Mouse (Mus musculus): ENCODE measurements around the gene Arid5a. TPM values are rescaled to one million over a fixed set of nuclear protein-coding genes. Genes with fewer than 3 reads are reported as not detected.

Gene Arid5a
- polyA plus RNA-seq, 1 experiment, result 3.5 TPM

- Histone ChIP-seq H3K9me3 (replicated peaks; ENCODE audit: control insufficient read depth, insufficient read depth, low read length, poor library complexity, severe bottlenecking) (no peaks in the 10 kb centered on the region), H3K36me3 (ENCODE audit: control insufficient read depth, insufficient read depth, low read length, poor library complexity, severe bottlenecking) (no peaks in the 10 kb centered on the region), H3K27ac (ENCODE audit: insufficient read depth, low read length) (no peak overlapping the region), H3K9ac (ENCODE audit: low read depth, poor library complexity, severe bottlenecking) (no peak overlapping the region), H3K4me3 (ENCODE audit: low read depth, low read length) (no peak overlapping the region), H3K4me1 (ENCODE audit: control insufficient read depth, insufficient read depth, low read length) (no peaks in the 10 kb centered on the region), H3K27me3 (ENCODE audit: control insufficient read depth, insufficient read depth, low read length, poor library complexity, severe bottlenecking) (no peaks in the 10 kb centered on the region)
- peak; percentile 55 for TF ChIP-seq CTCF (IDR thresholded peaks at IDR 0.05; ENCODE audit: low read depth, low read length)
- TF ChIP-seq EP300 (IDR thresholded peaks at IDR 0.05; ENCODE audit: insufficient read depth, low read depth, low read length), result no peak
Measured at GRCm38 (mm10) chr1:36323746-36324448, 16.4 kb downstream of the Arid5a start.

DNA sequence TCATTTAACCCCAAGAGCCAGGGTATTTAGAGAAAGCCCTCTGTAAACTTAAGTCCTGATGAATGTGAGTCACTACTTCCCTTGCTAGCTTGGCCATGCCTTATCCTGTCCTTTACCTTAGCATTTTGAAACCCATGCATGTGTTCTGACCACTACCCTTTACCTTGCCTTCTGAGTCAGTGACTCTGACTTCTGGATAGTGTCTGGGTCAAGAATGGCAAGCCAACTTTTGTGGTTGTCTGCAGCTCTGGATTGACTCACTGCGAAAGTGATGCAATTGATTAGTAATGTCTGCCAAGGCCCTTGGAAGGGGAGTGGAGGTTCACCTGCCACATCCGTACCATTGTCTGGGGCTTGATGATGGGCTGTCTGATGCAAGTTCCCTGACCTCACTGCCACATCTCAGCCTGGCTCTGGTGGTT is 18.4 kb downstream of the Arid5a start:
- no peak for TF ChIP-seq CTCF (IDR thresholded peaks at IDR 0.05; ENCODE audit: low read depth, low read length)
- TF ChIP-seq POLR2A (IDR thresholded peaks at IDR 0.05; ENCODE audit: insufficient read depth, low read length), result no peak
- TF ChIP-seq EP300 (IDR thresholded peaks at IDR 0.05; ENCODE audit: insufficient read depth, low read depth, low read length), result no peak
- Histone ChIP-seq H3K27me3 (ENCODE audit: control insufficient read depth, insufficient read depth, low read length, poor library complexity, severe bottlenecking) (no peaks in the 10 kb centered on the region), H3K9me3 (replicated peaks; ENCODE audit: control insufficient read depth, insufficient read depth, low read length, poor library complexity, severe bottlenecking) (no peaks in the 10 kb centered on the region), H3K9ac (ENCODE audit: low read depth, poor library complexity, severe bottlenecking) (no peak overlapping the region), H3K27ac (ENCODE audit: insufficient read depth, low read length) (no peak overlapping the region), H3K4me3 (ENCODE audit: low read depth, low read length) (no peak overlapping the region), H3K36me3 (ENCODE audit: control insufficient read depth, insufficient read depth, low read length, poor library complexity, severe bottlenecking) (no peaks in the 10 kb centered on the region), H3K4me1 (ENCODE audit: control insufficient read depth, insufficient read depth, low read length) (no peaks in the 10 kb centered on the region)

- no peaks in the 10 kb centered on the region for H3K4me1 ChIP-seq (ENCODE audit: control insufficient read depth, insufficient read depth, low read length)
- H3K9ac ChIP-seq (ENCODE audit: low read depth, poor library complexity, severe bottlenecking), result no peak overlapping the region
- no peaks in the 10 kb centered on the region for H3K36me3 ChIP-seq (ENCODE audit: control insufficient read depth, insufficient read depth, low read length, poor library complexity, severe bottlenecking)
- H3K27me3 ChIP-seq (ENCODE audit: control insufficient read depth, insufficient read depth, low read length, poor library complexity, severe bottlenecking), result no peaks in the 10 kb centered on the region
- H3K9me3 ChIP-seq (replicated peaks; ENCODE audit: control insufficient read depth, insufficient read depth, low read length, poor library complexity, severe bottlenecking), result no peaks in the 10 kb centered on the region
- H3K4me3 ChIP-seq (ENCODE audit: low read depth, low read length), result no peak overlapping the region
- no peak overlapping the region for H3K27ac ChIP-seq (ENCODE audit: insufficient read depth, low read length)
- no peak for TF ChIP-seq EP300 (IDR thresholded peaks at IDR 0.05; ENCODE audit: insufficient read depth, low read depth, low read length)
- TF ChIP-seq POLR2A (IDR thresholded peaks at IDR 0.05; ENCODE audit: insufficient read depth, low read length), result no peak
- no peak for TF ChIP-seq CTCF (IDR thresholded peaks at IDR 0.05; ENCODE audit: low read depth, low read length)
Measured at GRCm38 (mm10) chr1:36326815-36327214, 19.3 kb downstream of the Arid5a start.

DNA sequence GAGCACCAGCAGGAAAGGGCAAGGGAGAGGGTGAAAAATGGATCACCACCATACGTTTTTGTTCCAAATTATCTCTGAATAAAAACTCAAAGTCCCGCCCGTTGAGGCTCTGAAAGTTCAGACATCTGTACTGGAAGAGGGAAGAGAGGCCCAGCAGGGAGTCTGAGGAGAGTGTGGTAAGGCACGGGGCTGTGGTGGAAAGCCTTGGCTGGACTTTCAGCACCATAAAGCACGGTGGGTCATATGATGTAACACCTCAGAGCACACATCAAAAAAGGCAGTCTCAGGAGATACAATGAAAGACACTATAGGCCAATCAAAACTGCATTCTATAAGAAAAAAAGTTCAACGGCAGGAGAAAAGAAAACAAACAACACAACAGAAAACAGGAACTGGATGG is 24.2 kb downstream of the Arid5a start:
- H3K36me3 ChIP-seq (ENCODE audit: control insufficient read depth, insufficient read depth, low read length, poor library complexity, severe bottlenecking), result peaks cover 7% of the 10 kb centered on the region
- H3K9me3 ChIP-seq (replicated peaks; ENCODE audit: control insufficient read depth, insufficient read depth, low read length, poor library complexity, severe bottlenecking), result no peaks in the 10 kb centered on the region
- H3K4me3 ChIP-seq (ENCODE audit: low read depth, low read length), result no peak overlapping the region
- H3K27me3 ChIP-seq (ENCODE audit: control insufficient read depth, insufficient read depth, low read length, poor library complexity, severe bottlenecking), result no peaks in the 10 kb centered on the region
- TF ChIP-seq EP300 (IDR thresholded peaks at IDR 0.05; ENCODE audit: insufficient read depth, low read depth, low read length), result no peak
- no peak overlapping the region for H3K27ac ChIP-seq (ENCODE audit: insufficient read depth, low read length)
- no peak overlapping the region for H3K9ac ChIP-seq (ENCODE audit: low read depth, poor library complexity, severe bottlenecking)
- no peaks in the 10 kb centered on the region for H3K4me1 ChIP-seq (ENCODE audit: control insufficient read depth, insufficient read depth, low read length)

DNA sequence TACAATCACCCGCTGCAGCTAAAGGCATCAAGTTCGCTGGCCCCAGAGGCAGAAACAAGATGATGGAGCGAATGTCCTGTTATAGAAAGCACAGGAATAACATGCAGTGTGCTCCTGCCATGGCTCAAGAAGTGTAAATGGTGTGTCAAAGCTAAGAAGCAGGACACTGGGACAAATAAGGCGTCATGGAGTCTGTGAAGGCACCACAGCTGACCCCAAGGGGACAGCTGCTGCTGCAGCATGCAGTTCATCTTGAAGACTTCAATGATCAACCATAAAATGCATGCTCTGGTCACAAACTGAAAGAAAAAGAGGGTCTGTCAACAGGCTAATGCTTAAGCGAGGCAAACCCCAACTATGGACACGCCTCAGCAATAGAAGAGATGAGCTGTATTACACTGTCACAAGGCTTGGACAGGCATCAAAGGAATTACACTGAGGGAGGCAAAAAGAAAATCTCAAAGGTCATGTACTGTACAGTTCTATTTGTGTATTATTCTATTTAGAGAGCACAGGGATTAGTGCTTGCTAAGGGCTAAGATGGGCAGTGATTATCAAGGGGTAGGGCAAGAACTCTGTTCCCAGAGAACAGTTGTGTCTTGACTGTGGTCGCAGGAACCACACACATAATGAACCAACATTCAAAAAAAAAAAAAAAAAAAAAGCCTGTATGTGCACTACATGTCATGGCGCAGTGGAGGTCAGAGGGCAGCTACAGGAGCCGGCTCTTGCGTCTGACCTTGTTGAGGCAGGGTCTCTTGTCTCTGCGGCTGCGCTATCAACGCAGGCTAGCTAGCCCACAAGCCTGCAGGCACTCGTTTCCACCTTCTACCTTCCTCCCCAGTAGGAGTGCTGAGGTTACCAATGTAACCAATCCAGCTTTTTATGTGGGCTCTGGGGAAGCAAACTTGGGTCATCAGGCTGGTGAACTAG is 25.7 kb downstream of the Arid5a start:
- no peak overlapping the region for H3K9ac ChIP-seq (ENCODE audit: low read depth, poor library complexity, severe bottlenecking)
- TF ChIP-seq CTCF (IDR thresholded peaks at IDR 0.05; ENCODE audit: low read depth, low read length) (no peak), POLR2A (IDR thresholded peaks at IDR 0.05; ENCODE audit: insufficient read depth, low read length) (no peak), EP300 (IDR thresholded peaks at IDR 0.05; ENCODE audit: insufficient read depth, low read depth, low read length) (no peak)
- H3K4me3 ChIP-seq (ENCODE audit: low read depth, low read length), result no peak overlapping the region
- no peak overlapping the region for H3K27ac ChIP-seq (ENCODE audit: insufficient read depth, low read length)
- H3K36me3 ChIP-seq (ENCODE audit: control insufficient read depth, insufficient read depth, low read length, poor library complexity, severe bottlenecking), result peaks cover 19% of the 10 kb centered on the region
- no peaks in the 10 kb centered on the region for H3K4me1 ChIP-seq (ENCODE audit: control insufficient read depth, insufficient read depth, low read length)
- H3K27me3 ChIP-seq (ENCODE audit: control insufficient read depth, insufficient read depth, low read length, poor library complexity, severe bottlenecking), result no peaks in the 10 kb centered on the region
- no peaks in the 10 kb centered on the region for H3K9me3 ChIP-seq (replicated peaks; ENCODE audit: control insufficient read depth, insufficient read depth, low read length, poor library complexity, severe bottlenecking)

DNA sequence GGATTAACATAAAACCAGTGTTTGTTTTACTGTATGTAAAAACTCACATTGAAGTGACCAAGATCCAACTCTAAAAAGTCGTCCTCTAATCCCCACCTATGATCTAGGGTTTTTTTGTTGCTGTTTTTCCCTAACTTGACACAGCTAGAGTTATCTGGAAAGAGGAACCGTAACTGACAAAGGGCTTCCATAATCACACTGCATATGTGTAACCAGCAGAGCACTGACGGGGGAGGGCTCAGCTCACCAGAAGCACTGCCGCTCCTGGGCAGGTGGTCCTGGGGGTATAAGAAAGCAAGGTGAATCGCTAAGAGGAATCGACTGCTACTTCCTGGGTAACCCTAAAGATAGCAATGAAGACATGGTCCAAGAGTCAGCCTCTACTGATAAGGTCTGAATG is 35.0 kb downstream of the Arid5a start:
- no peak overlapping the region for H3K4me3 ChIP-seq (ENCODE audit: low read depth, low read length)
- H3K27me3 ChIP-seq (ENCODE audit: control insufficient read depth, insufficient read depth, low read length, poor library complexity, severe bottlenecking), result no peaks in the 10 kb centered on the region
- H3K4me1 ChIP-seq (ENCODE audit: control insufficient read depth, insufficient read depth, low read length), result no peaks in the 10 kb centered on the region
- H3K27ac ChIP-seq (ENCODE audit: insufficient read depth, low read length), result no peak overlapping the region
- TF ChIP-seq POLR2A (IDR thresholded peaks at IDR 0.05; ENCODE audit: insufficient read depth, low read length), result no peak
- no peak for TF ChIP-seq EP300 (IDR thresholded peaks at IDR 0.05; ENCODE audit: insufficient read depth, low read depth, low read length)
- TF ChIP-seq CTCF (IDR thresholded peaks at IDR 0.05; ENCODE audit: low read depth, low read length), result no peak
- peaks cover 72% of the 10 kb centered on the region for H3K36me3 ChIP-seq (ENCODE audit: control insufficient read depth, insufficient read depth, low read length, poor library complexity, severe bottlenecking)
- no peaks in the 10 kb centered on the region for H3K9me3 ChIP-seq (replicated peaks; ENCODE audit: control insufficient read depth, insufficient read depth, low read length, poor library complexity, severe bottlenecking)
- H3K9ac ChIP-seq (ENCODE audit: low read depth, poor library complexity, severe bottlenecking), result no peak overlapping the region

Measured in ES-Bruce4 (cell line).